Mouse (Mus musculus) cerebellum, adult 2 months (tissue): Measurements from ENCODE around the gene Cblb. TPM values are rescaled to one million over a fixed set of nuclear protein-coding genes. Genes with fewer than 3 reads are reported as not detected.
A peak's percentile ranks its signal among the peaks of the same experiment; 100 is the strongest.

ENCODE experiments used
- DNase-seq, 2 experiments: peaks; one replicate each; pipeline ENCODE4 v3.0.0; 2021
- H3K27ac ChIP-seq: fragments of 200-500 bp; 2 replicates; pipeline ENCODE4 v1.5.1; 2012; ENCODE audit warnings: low read length, control low read depth, inconsistent platforms; ENCODE audit not compliant: insufficient read depth
- H3K27me3 ChIP-seq: fragments of 200-500 bp; 2 replicates; pipeline ENCODE4 v1.6.1; 2012; ENCODE audit warnings: inconsistent platforms, mild to moderate bottlenecking, low read length, moderate library complexity; ENCODE audit not compliant: control insufficient read depth, insufficient read depth
- H3K4me1 ChIP-seq: fragments of 200-500 bp; 2 replicates; pipeline ENCODE4 v1.6.1; 2011; ENCODE audit warnings: low read length; ENCODE audit not compliant: control insufficient read depth, insufficient read depth
- H3K4me3 ChIP-seq: fragments of 200-500 bp; replicated peaks from 2 replicates; pipeline ENCODE3; 2011; ENCODE audit warnings: mild to moderate bottlenecking, low read depth, low read length, control low read depth; ENCODE audit not compliant: insufficient read depth
- CTCF ChIP-seq: fragments of 200-500 bp; IDR thresholded peaks from 2 replicates; pipeline ENCODE4 v1.5.1; 2011; ENCODE audit warnings: low read depth, mild to moderate bottlenecking, control low read depth, low read length, moderate library complexity, borderline replicate concordance; ENCODE audit not compliant: insufficient read depth
- POLR2A ChIP-seq: fragments of 200-500 bp; IDR thresholded peaks from 2 replicates; pipeline ENCODE4 v1.6.1; 2011; ENCODE audit warnings: low read length, control low read depth, borderline replicate concordance; ENCODE audit not compliant: insufficient read depth
- WGBS: fragments of 180-500 bp; shearing (Covaris S2); methylation state at CpG from one replicate; pipeline ENCODE4 v1.1.7; 2018; 5-methylcytosine and 5-hydroxymethylcytosine counted together
- polyA plus RNA-seq: library from polyadenylated mRNA; depleted of rRNA; stranded (reverse); fragments of >200 nt; gene quantifications from 2 replicates; pipeline ENCODE4 v1.2.3, GENCODE M21; 2012

Cblb gene
- polyA plus RNA-seq, 1 experiment: 14.2 TPM

- TF ChIP-seq POLR2A: no peak
- no peak for TF ChIP-seq CTCF
- DNase-seq: no peak
- no peak overlapping the region for H3K27ac ChIP-seq
- no peaks in the 10 kb centered on the region for H3K27me3 ChIP-seq
- WGBS: 78% methylated on average over 9 of the region's 9 CpGs
- H3K4me1 ChIP-seq: no peaks in the 10 kb centered on the region
- H3K4me3 ChIP-seq: no peak overlapping the region
Measured at GRCm38 (mm10) chr16:52164246-52164645, 133.2 kb downstream of the Cblb start.

DNA sequence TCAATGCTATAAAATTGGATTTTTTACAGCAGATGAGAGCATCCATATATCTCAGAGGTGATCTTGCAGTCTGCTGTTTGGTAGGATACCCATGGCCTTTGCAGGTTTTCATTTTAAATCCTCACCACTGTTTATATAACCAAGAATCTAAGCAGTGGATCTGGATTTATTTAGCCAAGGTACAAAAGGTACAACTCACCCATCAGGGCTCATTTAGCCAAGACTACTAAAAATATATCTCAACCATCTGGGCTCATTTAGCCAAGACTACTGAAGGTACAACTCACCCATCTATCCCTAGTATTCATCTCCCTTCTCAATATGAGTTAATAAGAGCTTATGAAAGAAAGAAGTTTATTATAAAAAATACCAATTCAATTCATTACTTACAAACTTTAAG, 142.2 kb downstream of the Cblb start:
- TF ChIP-seq CTCF: no peak
- no peak for TF ChIP-seq POLR2A
- Histone ChIP-seq H3K4me3 (no peak overlapping the region), H3K27me3 (no peaks in the 10 kb centered on the region), H3K27ac (no peak overlapping the region), H3K4me1 (no peaks in the 10 kb centered on the region)
- peak in 1 of 2 experiments; percentile 71 for DNase-seq

DNA sequence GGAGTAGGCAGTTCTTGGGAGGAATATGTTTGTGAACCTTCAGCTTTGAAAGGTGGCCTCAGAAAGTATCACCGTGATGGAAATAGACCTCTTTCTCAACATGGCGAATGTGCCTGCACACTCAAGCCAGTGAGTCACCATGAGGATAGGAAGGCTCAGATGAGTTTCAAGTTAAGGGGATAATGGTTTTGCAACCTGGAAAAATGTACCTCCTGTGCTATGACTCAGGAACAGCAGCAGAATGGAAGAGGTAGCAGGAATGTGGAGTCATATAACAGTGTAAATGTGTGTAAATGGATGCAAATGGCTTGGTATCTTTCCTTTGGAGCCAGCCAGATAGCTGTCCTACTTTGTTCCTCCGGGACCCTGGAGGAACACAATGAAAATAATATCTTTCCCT, 148.8 kb downstream of the Cblb start:
- no peak overlapping the region for H3K27ac ChIP-seq
- over 99% methylated on average over 3 of the region's 3 CpGs for WGBS
- no peak for TF ChIP-seq CTCF
- no peak for TF ChIP-seq POLR2A
- H3K4me3 ChIP-seq: no peak overlapping the region
- H3K27me3 ChIP-seq: no peaks in the 10 kb centered on the region
- H3K4me1 ChIP-seq: no peaks in the 10 kb centered on the region
- DNase-seq: no peak

- Histone ChIP-seq H3K27me3 (no peaks in the 10 kb centered on the region), H3K27ac (no peak overlapping the region), H3K4me3 (no peak overlapping the region), H3K4me1 (no peaks in the 10 kb centered on the region)
- DNase-seq: no peak
- no peak for TF ChIP-seq POLR2A
- no peak; the same call in 1 of the 2 replicates for TF ChIP-seq CTCF
- WGBS: 80% methylated on average over 7 of the region's 7 CpGs
Measured at GRCm38 (mm10) chr16:52182057-52182456, 151.0 kb downstream of the Cblb start.

- H3K27ac ChIP-seq: no peak overlapping the region
- no peak for DNase-seq
- TF ChIP-seq CTCF (no peak), POLR2A (no peak)
- 94% methylated on average over 10 of the region's 10 CpGs for WGBS
- H3K4me3 ChIP-seq: no peak overlapping the region
- H3K4me1 ChIP-seq: no peaks in the 10 kb centered on the region
- H3K27me3 ChIP-seq: no peaks in the 10 kb centered on the region
Measured at GRCm38 (mm10) chr16:52184350-52184749, 153.3 kb downstream of the Cblb start.

GRCm38 (mm10) chr16:52186731-52187130, 155.7 kb downstream of the Cblb start:
- 64% methylated on average over 10 of the region's 10 CpGs for WGBS
- DNase-seq: no peak
- H3K27ac ChIP-seq: no peak overlapping the region
- no peaks in the 10 kb centered on the region for H3K4me1 ChIP-seq
- no peaks in the 10 kb centered on the region for H3K27me3 ChIP-seq
- no peak overlapping the region for H3K4me3 ChIP-seq
- TF ChIP-seq CTCF (no peak), POLR2A (no peak)

DNA sequence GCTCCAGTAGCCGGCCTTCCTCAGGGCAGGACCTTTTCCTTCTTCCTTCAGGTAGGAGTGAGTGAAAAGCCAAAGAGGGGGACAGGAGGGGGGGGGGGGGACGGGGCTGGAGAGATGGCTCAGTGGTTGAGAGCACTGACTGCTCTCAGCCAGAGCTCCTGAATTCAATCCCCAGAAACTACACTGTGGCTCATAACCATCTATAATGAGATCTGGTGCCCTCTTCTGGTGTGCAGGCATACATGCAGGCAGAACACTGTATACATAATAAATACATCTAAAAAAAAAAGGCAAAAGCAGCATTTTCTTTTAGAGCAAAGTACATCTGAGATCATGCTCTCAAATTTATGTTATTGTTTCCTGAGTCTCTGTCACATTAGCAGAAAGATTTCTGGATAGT, 158.1 kb downstream of the Cblb start:
- no peaks in the 10 kb centered on the region for H3K4me1 ChIP-seq
- TF ChIP-seq POLR2A (no peak), CTCF (no peak)
- DNase-seq: no peak
- H3K27me3 ChIP-seq: no peaks in the 10 kb centered on the region
- no peak overlapping the region for H3K4me3 ChIP-seq
- H3K27ac ChIP-seq: no peak overlapping the region
- WGBS: 89% methylated on average over 1 of the region's 2 CpGs

DNA sequence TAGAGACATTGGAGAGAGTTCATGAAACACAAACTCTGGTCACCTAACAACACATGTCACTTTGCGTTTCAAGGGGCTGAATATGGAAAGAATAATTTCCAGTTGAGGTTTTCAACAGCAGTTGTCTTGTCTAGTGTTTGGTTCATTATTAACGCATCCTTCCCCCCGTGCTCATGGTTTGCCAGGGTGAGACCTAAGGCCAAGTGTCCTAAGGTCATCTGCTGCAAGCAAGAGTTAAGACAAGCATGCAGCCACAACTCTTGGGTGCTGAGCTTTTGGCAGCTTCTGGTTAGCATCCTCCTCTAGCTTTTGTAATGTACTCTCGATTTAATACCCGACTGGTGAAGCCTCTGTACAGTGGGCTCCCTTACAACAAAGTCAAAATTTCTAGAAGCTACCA, 159.7 kb downstream of the Cblb start:
- no peak overlapping the region for H3K4me3 ChIP-seq
- WGBS: 82% methylated on average over 5 of the region's 5 CpGs
- no peak for DNase-seq
- no peak for TF ChIP-seq CTCF
- TF ChIP-seq POLR2A: no peak
- no peaks in the 10 kb centered on the region; the same call in 1 of the 2 replicates for H3K4me1 ChIP-seq
- no peak overlapping the region for H3K27ac ChIP-seq
- H3K27me3 ChIP-seq: no peaks in the 10 kb centered on the region

DNA sequence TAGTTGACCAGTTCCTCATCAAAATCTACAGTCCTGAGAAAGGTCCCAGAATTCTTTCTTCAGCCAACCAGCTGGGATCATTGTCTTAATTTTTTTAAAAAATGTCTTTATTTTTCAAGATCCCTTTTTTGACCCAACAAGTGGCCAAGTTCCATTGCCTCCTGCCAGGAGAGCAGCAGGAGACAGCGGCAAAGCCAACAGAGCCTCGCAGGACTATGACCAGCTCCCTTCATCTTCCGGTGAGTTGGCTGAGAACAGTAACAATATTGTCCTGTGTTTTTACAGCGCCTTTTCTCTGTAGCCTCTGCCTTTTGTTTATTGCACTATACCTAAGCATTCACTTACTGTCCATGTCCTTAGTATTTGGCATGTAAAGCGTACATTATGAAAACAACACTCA, 163.0 kb downstream of the Cblb start:
- TF ChIP-seq CTCF (no peak), POLR2A (no peak)

More for the DNA sequence above, 163.0 kb downstream of the Cblb start:
- Histone ChIP-seq H3K4me1 (no peaks in the 10 kb centered on the region; the same call in 1 of the 2 replicates), H3K27me3 (no peaks in the 10 kb centered on the region), H3K27ac (no peak overlapping the region), H3K4me3 (no peak overlapping the region)
- DNase-seq: peak; percentile 68 to 73
- WGBS: 19% methylated on average over 5 of the region's 5 CpGs
